Mouse (Mus musculus): Measurements from ENCODE around the gene Usp22. TPM values are rescaled to one million over a fixed set of nuclear protein-coding genes. Genes with fewer than 3 reads are reported as not detected.

Gene Usp22
- total RNA-seq, 1 experiment: 111 TPM

- in situ Hi-C loops (cut with MboI; ENCODE audit: low sequenced_read_pairs in 2 of 2, unreplicated experiment in 2 of 2): no loop called here
- no peak for TF ChIP-seq ZC3H11A (IDR thresholded peaks at IDR 0.05; ENCODE audit: borderline replicate concordance, low read depth, low read length)
- TF ChIP-seq ZNF384 (IDR thresholded peaks at IDR 0.05; ENCODE audit: low read depth, low read length): no peak
- TF ChIP-seq CHD2 (IDR thresholded peaks at IDR 0.05; ENCODE audit: low read depth, low read length): no peak
- TF ChIP-seq MAFK (IDR thresholded peaks at IDR 0.05; ENCODE audit: insufficient read depth, low read depth, low read length): no peak
- TF ChIP-seq HCFC1 (IDR thresholded peaks at IDR 0.05; ENCODE audit: borderline replicate concordance, insufficient read depth, low read length): no peak
- Histone ChIP-seq H3K9ac (ENCODE audit: insufficient read depth, low read depth, low read length, poor library complexity, severe bottlenecking) (no peak overlapping the region), H3K27ac (ENCODE audit: insufficient read depth, low read depth, low read length, poor library complexity, severe bottlenecking) (no peak overlapping the region), H3K36me3 (ENCODE audit: control insufficient read depth, insufficient read depth, low read length, poor library complexity, severe bottlenecking) (no peaks in the 10 kb centered on the region), H3K4me3 (ENCODE audit: insufficient read depth in 1 of 2, low read depth in 1 of 2, low read length in 2 of 2, poor library complexity in 1 of 2, severe bottlenecking in 1 of 2) (no peak overlapping the region), H3K9me3 (ENCODE audit: control insufficient read depth, insufficient read depth, low read depth, low read length) (no peaks in the 10 kb centered on the region), H3K4me1 (ENCODE audit: control insufficient read depth in 2 of 2, insufficient read depth in 2 of 2, low read length in 2 of 2, poor library complexity in 1 of 2) (peaks cover 0 to 5% of the 10 kb centered on the region in 2 experiments; a peak in 1 of 4 replicates)
- DNase-seq (ENCODE audit: low read depth, low spot score): no peak
Measured at GRCm38 (mm10) chr11:61112323-61112995, 62.4 kb downstream of the Usp22 start.

- Histone ChIP-seq H3K36me3 (ENCODE audit: control insufficient read depth, insufficient read depth, low read length, poor library complexity, severe bottlenecking) (no peaks in the 10 kb centered on the region), H3K4me3 (ENCODE audit: insufficient read depth in 1 of 2, low read depth in 1 of 2, low read length in 2 of 2, poor library complexity in 1 of 2, severe bottlenecking in 1 of 2) (no peak overlapping the region), H3K9ac (ENCODE audit: insufficient read depth, low read depth, low read length, poor library complexity, severe bottlenecking) (no peak overlapping the region), H3K27ac (ENCODE audit: insufficient read depth, low read depth, low read length, poor library complexity, severe bottlenecking) (no peak overlapping the region), H3K9me3 (ENCODE audit: control insufficient read depth, insufficient read depth, low read depth, low read length) (no peaks in the 10 kb centered on the region), H3K4me1 (ENCODE audit: control insufficient read depth in 2 of 2, insufficient read depth in 2 of 2, low read length in 2 of 2, poor library complexity in 1 of 2) (peaks cover 0 to 5% of the 10 kb centered on the region in 2 experiments; a peak in 1 of 4 replicates)
- TF ChIP-seq ZC3H11A (IDR thresholded peaks at IDR 0.05; ENCODE audit: borderline replicate concordance, low read depth, low read length) (no peak), MAFK (IDR thresholded peaks at IDR 0.05; ENCODE audit: insufficient read depth, low read depth, low read length) (no peak), ZNF384 (IDR thresholded peaks at IDR 0.05; ENCODE audit: low read depth, low read length) (no peak), CHD2 (IDR thresholded peaks at IDR 0.05; ENCODE audit: low read depth, low read length) (no peak), HCFC1 (IDR thresholded peaks at IDR 0.05; ENCODE audit: borderline replicate concordance, insufficient read depth, low read length) (no peak)
- DNase-seq (ENCODE audit: low read depth, low spot score): no peak
- in situ Hi-C loops (cut with MboI; ENCODE audit: low sequenced_read_pairs in 2 of 2, unreplicated experiment in 2 of 2): no loop called here
Measured at GRCm38 (mm10) chr11:61111472-61111871, 63.4 kb downstream of the Usp22 start.

GRCm38 (mm10) chr11:61110928-61111327 is 63.9 kb downstream of the Usp22 start:
- in situ Hi-C loops (cut with MboI; ENCODE audit: low sequenced_read_pairs in 2 of 2, unreplicated experiment in 2 of 2): no loop called here
- H3K4me1 ChIP-seq (ENCODE audit: control insufficient read depth in 2 of 2, insufficient read depth in 2 of 2, low read length in 2 of 2, poor library complexity in 1 of 2): peaks cover 5% of the 10 kb centered on the region in 2 experiments; a peak in 3 of 4 replicates
- no peak overlapping the region for H3K4me3 ChIP-seq (ENCODE audit: insufficient read depth in 1 of 2, low read depth in 1 of 2, low read length in 2 of 2, poor library complexity in 1 of 2, severe bottlenecking in 1 of 2)
- H3K36me3 ChIP-seq (ENCODE audit: control insufficient read depth, insufficient read depth, low read length, poor library complexity, severe bottlenecking): no peaks in the 10 kb centered on the region
- no peak for TF ChIP-seq ZC3H11A (IDR thresholded peaks at IDR 0.05; ENCODE audit: borderline replicate concordance, low read depth, low read length)
- TF ChIP-seq HCFC1 (IDR thresholded peaks at IDR 0.05; ENCODE audit: borderline replicate concordance, insufficient read depth, low read length): no peak
- TF ChIP-seq ZNF384 (IDR thresholded peaks at IDR 0.05; ENCODE audit: low read depth, low read length): no peak
- no peak for TF ChIP-seq CHD2 (IDR thresholded peaks at IDR 0.05; ENCODE audit: low read depth, low read length)
- no peak for TF ChIP-seq MAFK (IDR thresholded peaks at IDR 0.05; ENCODE audit: insufficient read depth, low read depth, low read length)
- H3K9ac ChIP-seq (ENCODE audit: insufficient read depth, low read depth, low read length, poor library complexity, severe bottlenecking): no peak overlapping the region
- H3K27ac ChIP-seq (ENCODE audit: insufficient read depth, low read depth, low read length, poor library complexity, severe bottlenecking): no peak overlapping the region
- no peaks in the 10 kb centered on the region for H3K9me3 ChIP-seq (ENCODE audit: control insufficient read depth, insufficient read depth, low read depth, low read length)
- DNase-seq (ENCODE audit: low read depth, low spot score): no peak

GRCm38 (mm10) chr11:61110113-61110512 is 64.7 kb downstream of the Usp22 start:
- TF ChIP-seq ZNF384 (IDR thresholded peaks at IDR 0.05; ENCODE audit: low read depth, low read length): no peak
- TF ChIP-seq MAFK (IDR thresholded peaks at IDR 0.05; ENCODE audit: insufficient read depth, low read depth, low read length): no peak
- no peak for TF ChIP-seq HCFC1 (IDR thresholded peaks at IDR 0.05; ENCODE audit: borderline replicate concordance, insufficient read depth, low read length)
- no peak for TF ChIP-seq ZC3H11A (IDR thresholded peaks at IDR 0.05; ENCODE audit: borderline replicate concordance, low read depth, low read length)
- no peak for TF ChIP-seq CHD2 (IDR thresholded peaks at IDR 0.05; ENCODE audit: low read depth, low read length)

More at GRCm38 (mm10) chr11:61110113-61110512, 64.7 kb downstream of the Usp22 start:
- H3K4me3 ChIP-seq (ENCODE audit: insufficient read depth in 1 of 2, low read depth in 1 of 2, low read length in 2 of 2, poor library complexity in 1 of 2, severe bottlenecking in 1 of 2): no peak overlapping the region
- no peak overlapping the region for H3K27ac ChIP-seq (ENCODE audit: insufficient read depth, low read depth, low read length, poor library complexity, severe bottlenecking)
- H3K4me1 ChIP-seq (ENCODE audit: control insufficient read depth in 2 of 2, insufficient read depth in 2 of 2, low read length in 2 of 2, poor library complexity in 1 of 2): peaks cover 5 to 8% of the 10 kb centered on the region in 2 experiments; a peak in 3 of 4 replicates
- H3K36me3 ChIP-seq (ENCODE audit: control insufficient read depth, insufficient read depth, low read length, poor library complexity, severe bottlenecking): no peaks in the 10 kb centered on the region
- DNase-seq (ENCODE audit: low read depth, low spot score): no peak
- H3K9ac ChIP-seq (ENCODE audit: insufficient read depth, low read depth, low read length, poor library complexity, severe bottlenecking): no peak overlapping the region
- no peaks in the 10 kb centered on the region for H3K9me3 ChIP-seq (ENCODE audit: control insufficient read depth, insufficient read depth, low read depth, low read length)
- in situ Hi-C loops (cut with MboI; ENCODE audit: low sequenced_read_pairs in 2 of 2, unreplicated experiment in 2 of 2): no loop called here
